Mouse (Mus musculus): ENCODE results near the gene Crisp2. TPM values are rescaled to one million over a fixed set of nuclear protein-coding genes. Genes with fewer than 3 reads are reported as not detected.
"Not testable (repeated sequence)": the region's sequence is repeated elsewhere in the genome, so short reads cannot be mapped to it uniquely, and the experiment has no call there.

The Crisp2 gene
- polyA plus RNA-seq, 1 experiment from 2014 or later, result not detected

DNA sequence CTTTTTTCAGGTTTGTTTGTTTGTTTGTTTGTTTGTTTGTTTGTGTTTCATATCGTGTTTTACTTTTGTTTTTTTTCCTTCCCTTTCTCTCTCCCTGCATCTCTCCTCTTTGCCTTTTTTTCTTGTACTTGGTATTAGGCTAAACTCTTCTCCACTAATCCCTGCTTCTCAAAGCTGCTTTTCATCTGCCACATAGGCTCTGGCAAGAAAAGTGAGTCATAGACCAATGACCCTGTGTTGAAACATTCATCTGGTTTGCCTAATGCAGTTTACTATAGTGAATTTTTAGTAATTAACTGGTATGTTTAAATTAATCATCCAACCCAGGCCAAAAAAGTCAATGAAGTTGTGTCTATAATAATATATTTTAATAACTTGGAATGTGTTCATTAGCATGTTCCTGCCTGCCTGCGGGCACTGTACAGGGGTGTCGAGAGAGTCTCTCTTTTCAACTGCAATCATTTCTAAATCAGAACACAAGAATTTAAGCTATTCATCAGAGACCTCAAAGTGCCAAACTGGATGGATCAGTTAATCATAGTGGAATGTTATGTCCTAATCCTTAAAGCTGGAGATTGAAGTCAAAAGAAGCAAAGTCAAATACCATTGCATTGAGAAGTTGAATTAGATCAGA, 4.0 kb downstream of the Crisp2 start:
- H3K4me1 ChIP-seq, result no peaks in the 10 kb centered on the region
- H3K9me3 ChIP-seq (replicated peaks), result no peaks in the 10 kb centered on the region
- H3K27me3 ChIP-seq (ENCODE audit: low read depth, poor library complexity, severe bottlenecking), result no peaks in the 10 kb centered on the region
- no peaks in the 10 kb centered on the region for H3K36me3 ChIP-seq
- H3K4me3 ChIP-seq, result no peak overlapping the region
- H3K27ac ChIP-seq (replicated peaks), result no peak overlapping the region
- WGBS, result 92% methylated on average over 3 of the region's 3 CpGs
- DNase-seq (ENCODE audit: low spot score), result no peak

DNA sequence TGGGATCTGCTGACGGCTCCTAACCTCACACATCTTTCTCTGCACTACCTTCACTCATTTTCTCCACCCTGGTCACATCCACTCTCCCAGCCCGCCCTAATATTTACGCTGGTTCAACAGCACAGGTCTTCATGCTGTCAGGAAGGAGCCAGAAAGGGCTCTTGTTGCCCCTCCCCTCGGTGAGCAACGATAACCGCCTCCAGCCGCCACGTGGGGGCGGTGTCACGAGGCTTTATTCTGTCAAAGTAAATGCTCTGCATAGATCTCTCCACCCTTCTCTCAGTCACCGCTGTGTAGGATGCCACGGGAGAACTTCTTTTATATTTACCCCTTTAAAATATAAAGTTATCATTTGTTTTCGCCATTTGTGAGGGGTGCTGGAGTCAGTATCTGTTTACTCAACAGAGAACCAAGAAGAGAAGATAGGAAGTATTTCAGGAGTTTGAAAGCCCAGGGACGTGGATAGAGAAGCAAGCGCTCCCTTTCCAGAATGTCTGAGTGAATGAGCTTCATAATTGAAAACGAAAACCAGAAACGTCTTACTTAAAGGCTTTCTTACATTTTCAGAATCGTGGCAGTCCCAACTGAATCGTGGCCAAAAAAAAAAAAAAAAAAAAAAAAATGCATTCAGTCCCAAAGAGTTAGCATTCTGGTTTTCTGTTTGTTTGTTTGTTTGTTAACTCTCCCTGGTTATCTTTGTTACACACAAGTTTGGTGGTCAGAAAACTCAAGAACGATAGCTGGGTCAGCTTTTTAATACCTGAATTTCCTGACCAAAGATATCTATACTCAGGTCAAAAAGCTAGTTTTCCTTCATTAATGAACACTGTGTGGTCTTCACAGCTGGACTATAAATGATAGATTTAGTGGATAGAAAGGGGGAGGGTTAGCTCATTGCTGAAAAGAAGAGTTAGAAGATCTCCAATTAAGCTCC, 12.6 kb downstream of the Crisp2 start:
- Histone ChIP-seq H3K4me1 (no peaks in the 10 kb centered on the region), H3K36me3 (no peaks in the 10 kb centered on the region), H3K4me3 (no peak overlapping the region), H3K27ac (replicated peaks) (no peak overlapping the region), H3K27me3 (ENCODE audit: low read depth, poor library complexity, severe bottlenecking) (no peaks in the 10 kb centered on the region), H3K9me3 (replicated peaks) (no peaks in the 10 kb centered on the region)
- no peak for DNase-seq (ENCODE audit: low spot score)
- 58% methylated on average over 20 of the region's 20 CpGs for WGBS

DNA sequence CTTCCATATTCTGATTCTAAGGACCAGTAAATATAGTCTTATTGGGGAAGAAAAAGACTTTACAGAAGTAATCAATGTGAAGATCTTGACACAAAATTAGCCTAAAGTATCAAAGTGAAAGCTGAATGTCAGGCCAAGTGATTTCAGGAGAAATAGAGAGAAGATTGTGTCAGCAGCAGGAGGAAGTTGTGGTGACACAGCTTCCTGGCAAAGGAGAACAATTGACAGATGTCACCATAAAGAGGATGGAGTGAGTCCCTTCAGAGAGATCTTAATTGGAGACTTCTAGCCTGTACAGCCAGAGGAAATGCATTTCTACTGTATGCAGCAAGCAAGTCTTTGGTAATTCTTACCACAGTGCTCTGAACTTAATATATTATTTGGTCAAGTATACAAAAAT, 16.9 kb downstream of the Crisp2 start:
- no peaks in the 10 kb centered on the region for H3K4me1 ChIP-seq

DNA sequence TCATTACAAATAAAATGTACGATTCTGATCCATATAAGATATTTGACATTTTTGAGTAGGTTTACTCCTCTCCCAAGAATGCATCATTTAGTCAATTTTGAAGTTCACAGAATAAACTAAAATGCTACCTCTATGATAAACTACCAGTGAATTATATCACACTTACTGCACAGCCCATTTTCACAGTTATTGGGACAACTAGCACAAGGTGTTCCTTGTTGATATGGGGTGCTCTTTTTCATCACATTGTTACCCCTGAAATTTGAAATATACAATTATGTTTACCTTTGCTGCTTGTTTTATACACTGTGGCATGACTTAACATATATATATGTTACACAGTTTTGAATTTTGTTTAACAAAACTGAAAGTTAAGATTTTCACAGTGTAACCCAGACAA, 39.7 kb downstream of the Crisp2 start:
- Histone ChIP-seq H3K4me3 (no peak overlapping the region), H3K4me1 (no peaks in the 10 kb centered on the region), H3K36me3 (no peaks in the 10 kb centered on the region), H3K9me3 (replicated peaks) (no peaks in the 10 kb centered on the region), H3K27me3 (ENCODE audit: low read depth, poor library complexity, severe bottlenecking) (no peaks in the 10 kb centered on the region), H3K27ac (replicated peaks) (no peak overlapping the region)
- DNase-seq (ENCODE audit: low spot score), result no peak
- WGBS, result 81% methylated on average over 1 of the region's 1 CpGs

More for the DNA sequence above, 16.9 kb downstream of the Crisp2 start:
- H3K27me3 ChIP-seq (ENCODE audit: low read depth, poor library complexity, severe bottlenecking), result no peaks in the 10 kb centered on the region
- DNase-seq (ENCODE audit: low spot score), result no peak
- no peak overlapping the region for H3K27ac ChIP-seq (replicated peaks)
- H3K4me3 ChIP-seq, result no peak overlapping the region
- no peaks in the 10 kb centered on the region for H3K9me3 ChIP-seq (replicated peaks)
- H3K36me3 ChIP-seq, result no peaks in the 10 kb centered on the region

DNA sequence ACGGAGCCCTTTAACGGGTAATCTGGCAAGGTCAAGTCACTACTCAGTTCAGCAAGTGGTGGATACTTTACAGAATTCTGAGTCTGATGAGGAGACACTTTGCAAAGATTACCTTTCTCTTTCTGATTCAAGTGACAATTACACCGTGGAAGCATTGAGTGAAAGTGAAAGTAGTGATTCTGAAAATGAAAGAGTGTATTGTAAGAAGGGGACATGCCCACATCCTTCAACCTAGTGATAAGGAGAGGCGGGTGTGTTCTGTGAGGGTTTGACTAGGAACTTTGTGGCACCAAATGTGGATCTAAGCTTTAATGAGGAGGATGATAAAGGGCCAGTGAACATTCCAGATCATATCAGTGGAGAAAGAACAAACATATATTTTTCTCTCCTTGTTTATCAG, 43.1 kb downstream of the Crisp2 start:
- 81% methylated on average over 4 of the region's 4 CpGs for WGBS
- DNase-seq (ENCODE audit: low spot score), result no peak
- H3K27ac ChIP-seq (replicated peaks), result no peak overlapping the region
- H3K4me1 ChIP-seq, result no peaks in the 10 kb centered on the region
- no peak overlapping the region for H3K4me3 ChIP-seq
- H3K27me3 ChIP-seq (ENCODE audit: low read depth, poor library complexity, severe bottlenecking), result no peaks in the 10 kb centered on the region
- no peaks in the 10 kb centered on the region for H3K36me3 ChIP-seq
- no peaks in the 10 kb centered on the region for H3K9me3 ChIP-seq (replicated peaks)

DNA sequence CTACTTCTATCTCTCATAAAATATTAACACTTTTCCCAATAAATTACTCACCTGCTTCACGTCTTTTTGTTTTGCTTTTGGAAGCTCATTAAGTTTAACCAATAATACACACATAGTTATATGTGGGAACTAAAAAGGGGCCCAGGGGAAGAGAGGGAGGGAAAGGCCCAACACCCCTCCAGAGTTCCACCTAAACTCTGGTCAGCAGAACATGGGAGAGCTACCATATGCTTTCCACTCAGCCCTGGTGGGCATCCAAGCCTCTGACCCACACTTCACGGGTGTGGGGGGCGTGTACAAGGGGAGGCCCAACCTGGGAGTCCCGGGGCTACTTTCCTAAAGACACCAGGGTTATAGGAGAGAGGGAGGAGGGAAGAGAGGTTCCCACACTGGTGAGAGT, 75.1 kb downstream of the Crisp2 start:
- Histone ChIP-seq H3K4me3 (no peak overlapping the region), H3K9me3 (replicated peaks) (no peaks in the 10 kb centered on the region), H3K36me3 (no peaks in the 10 kb centered on the region), H3K27me3 (ENCODE audit: low read depth, poor library complexity, severe bottlenecking) (no peaks in the 10 kb centered on the region), H3K4me1 (no peaks in the 10 kb centered on the region), H3K27ac (replicated peaks) (no peak overlapping the region)
- 65% methylated on average over 4 of the region's 4 CpGs for WGBS
- DNase-seq (ENCODE audit: low spot score), result no peak

DNA sequence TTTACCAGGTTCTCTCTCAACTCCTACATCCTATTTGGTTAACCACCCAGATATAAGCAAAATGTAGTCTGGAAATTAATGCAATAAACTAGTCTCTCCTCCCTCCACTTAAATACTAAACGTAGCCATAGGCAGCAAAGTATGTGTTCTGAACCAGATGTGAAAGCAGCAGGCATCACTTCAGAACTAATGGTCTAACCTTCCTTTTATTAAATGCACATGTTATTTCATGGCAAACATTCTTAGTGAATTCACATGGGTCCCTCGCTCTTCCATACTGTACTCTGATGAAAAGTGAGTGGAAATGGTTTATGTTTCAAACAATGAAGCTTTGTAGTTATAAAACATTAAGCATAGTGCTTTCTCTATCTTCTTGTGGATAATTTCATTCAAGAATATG, 75.5 kb downstream of the Crisp2 start:
- Histone ChIP-seq H3K36me3 (no peaks in the 10 kb centered on the region), H3K9me3 (replicated peaks) (no peaks in the 10 kb centered on the region), H3K4me3 (no peak overlapping the region), H3K27ac (replicated peaks) (no peak overlapping the region), H3K4me1 (no peaks in the 10 kb centered on the region), H3K27me3 (ENCODE audit: low read depth, poor library complexity, severe bottlenecking) (no peaks in the 10 kb centered on the region)
- DNase-seq (ENCODE audit: low spot score), result no peak
- 75% methylated on average over 2 of the region's 2 CpGs for WGBS

DNA sequence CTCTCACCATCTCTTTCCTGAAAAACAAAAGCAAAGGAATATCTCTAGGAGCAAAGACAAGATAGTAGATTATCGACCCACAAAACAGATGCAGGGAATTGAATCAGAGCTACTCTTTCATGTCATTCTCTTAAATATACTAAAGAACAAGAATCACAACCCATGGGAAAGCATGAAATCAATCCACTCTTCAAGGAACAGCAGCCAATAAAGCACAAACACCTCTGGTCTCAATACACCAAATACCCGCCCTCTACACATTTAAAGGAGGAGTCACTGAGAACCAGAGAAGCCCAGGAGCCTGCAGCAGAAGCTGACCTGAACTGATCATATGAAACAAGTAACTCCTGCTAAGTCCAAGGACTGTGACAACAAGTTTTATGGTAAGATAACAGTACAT, 80.0 kb downstream of the Crisp2 start, which contains the start of gene Esp1:
Gene Esp1, plus strand, starts transcription at position 301 of the 400 bp plus-strand sequence.
- DNase-seq (ENCODE audit: low spot score), result no peak
- no peaks in the 10 kb centered on the region for H3K36me3 ChIP-seq
- no peaks in the 10 kb centered on the region for H3K27me3 ChIP-seq (ENCODE audit: low read depth, poor library complexity, severe bottlenecking)
- H3K9me3 ChIP-seq (replicated peaks), result no peaks in the 10 kb centered on the region
- no peaks in the 10 kb centered on the region for H3K4me1 ChIP-seq
- H3K4me3 ChIP-seq, result no peak within 1 kb of the TSS
- no peak within 1 kb of the TSS for H3K27ac ChIP-seq (replicated peaks)
- 87% methylated on average over 2 of the region's 2 CpGs for WGBS

DNA sequence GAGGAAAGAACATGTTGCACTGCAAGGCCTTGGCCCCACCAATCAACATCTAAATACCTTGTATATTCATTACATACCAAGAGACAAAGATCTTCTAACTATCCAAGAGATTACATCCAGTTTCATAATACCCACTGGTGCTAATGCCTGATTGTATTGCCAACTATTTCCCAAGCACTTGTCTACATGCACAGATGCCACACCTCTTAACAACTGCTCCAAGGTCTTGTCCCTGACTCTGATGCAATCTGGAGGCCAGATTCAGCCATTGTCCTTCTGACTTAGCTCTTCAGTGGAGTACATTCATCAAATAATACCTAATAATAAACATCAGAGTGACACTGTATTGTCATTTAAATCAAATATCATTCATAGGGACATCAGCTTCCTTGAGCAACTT, 89.7 kb downstream of the Crisp2 start:
- not testable (repeated sequence) for H3K4me1 ChIP-seq; H3K9me3 ChIP-seq (replicated peaks); H3K27ac ChIP-seq (replicated peaks); H3K27me3 ChIP-seq (ENCODE audit: low read depth, poor library complexity, severe bottlenecking); DNase-seq (ENCODE audit: low spot score); H3K4me3 ChIP-seq; H3K36me3 ChIP-seq

DNA sequence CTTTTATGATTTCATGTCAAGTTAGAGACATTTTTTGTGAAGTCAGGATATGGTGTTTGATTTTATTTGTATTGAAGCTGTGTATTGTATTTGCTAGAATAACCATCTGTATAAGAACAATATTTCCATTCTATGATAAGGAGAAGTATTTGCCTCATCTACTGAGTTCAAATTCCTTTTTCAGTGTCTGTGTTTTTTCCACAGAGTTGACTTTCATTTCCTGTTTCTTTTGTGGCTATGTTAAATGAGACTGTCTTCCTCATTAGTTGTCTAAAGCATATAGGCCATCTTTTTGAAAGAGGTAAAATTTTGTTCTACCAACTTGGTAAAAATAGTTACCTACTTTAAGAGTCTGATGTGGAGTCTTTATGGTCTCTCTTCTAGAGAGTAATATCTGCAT, 90.5 kb downstream of the Crisp2 start:
- no peaks in the 10 kb centered on the region for H3K36me3 ChIP-seq
- no peaks in the 10 kb centered on the region for H3K27me3 ChIP-seq (ENCODE audit: low read depth, poor library complexity, severe bottlenecking)
- H3K27ac ChIP-seq (replicated peaks), result no peak overlapping the region
- no peak overlapping the region for H3K4me3 ChIP-seq
- H3K9me3 ChIP-seq (replicated peaks), result no peaks in the 10 kb centered on the region
- H3K4me1 ChIP-seq, result no peaks in the 10 kb centered on the region
- no peak for DNase-seq (ENCODE audit: low spot score)

Other genes starting within 250 kb of the Crisp2 start
- not detected in 2 replicates for gene Esp6, start 245.5 kb downstream of the Crisp2 start, polyA plus RNA-seq (2016; fragmentation: Nextera tagmentation; extraction: Ambion mirVana)
- not detected in 2 replicates for gene Esp4, start 208.4 kb downstream of the Crisp2 start, polyA plus RNA-seq (2016; fragmentation: Nextera tagmentation; extraction: Ambion mirVana)
- gene Esp3, start 174.9 kb downstream of the Crisp2 start, polyA plus RNA-seq (2016; fragmentation: Nextera tagmentation; extraction: Ambion mirVana), result not detected in 2 replicates
- not detected in 2 replicates for gene Esp1, start 79.9 kb downstream of the Crisp2 start, polyA plus RNA-seq (2016; fragmentation: Nextera tagmentation; extraction: Ambion mirVana)
- gene Rhag, start 4.1 kb upstream of the Crisp2 start, polyA plus RNA-seq (2016; fragmentation: Nextera tagmentation; extraction: Ambion mirVana), result 5.6 and 5.9 TPM in 2 replicates
- gene 9130008F23Rik, start 73.6 kb upstream of the Crisp2 start, polyA plus RNA-seq (2016; fragmentation: Nextera tagmentation; extraction: Ambion mirVana), result 0.85 and 1.3 TPM in 2 replicates
- gene Glyatl3, start 107.3 kb upstream of the Crisp2 start, polyA plus RNA-seq (2016; fragmentation: Nextera tagmentation; extraction: Ambion mirVana), result not detected in 2 replicates
- 27.6 and 29.1 TPM in 2 replicates for gene Mut, start 127.7 kb upstream of the Crisp2 start, polyA plus RNA-seq (2016; fragmentation: Nextera tagmentation; extraction: Ambion mirVana)
- 38.6 and 44.6 TPM in 2 replicates for gene Cenpq, start 128.0 kb upstream of the Crisp2 start, polyA plus RNA-seq (2016; fragmentation: Nextera tagmentation; extraction: Ambion mirVana)